Mouse (Mus musculus): Measurements from ENCODE around the gene Hoxc8.

GRCm38 (mm10) chr15:103001370-103001769 lies 11.0 kb downstream of the Hoxc8 start:
- TF ChIP-seq GATA1 (IDR thresholded peaks at IDR 0.05; ENCODE audit: low read length), result no peak
- no peak for TF ChIP-seq TAL1 (IDR thresholded peaks at IDR 0.05; ENCODE audit: low read length)

Data from erythroblast, embryonic 14.5 days (primary cell).